Mouse (Mus musculus) embryo, embryonic 10 days (tissue): Measurements from ENCODE around the gene Rnf215.
A peak's percentile ranks its signal among the peaks of the same experiment; 100 is the strongest.
"Not testable (repeated sequence)": the region's sequence is repeated elsewhere in the genome, so short reads cannot be mapped to it uniquely, and the experiment has no call there.

Experiments
- DNase-seq: peaks from one replicate; pipeline ENCODE4 v3.0.0-alpha.2; 2015; ENCODE audit warnings: low spot score

Gene Rnf215

DNA sequence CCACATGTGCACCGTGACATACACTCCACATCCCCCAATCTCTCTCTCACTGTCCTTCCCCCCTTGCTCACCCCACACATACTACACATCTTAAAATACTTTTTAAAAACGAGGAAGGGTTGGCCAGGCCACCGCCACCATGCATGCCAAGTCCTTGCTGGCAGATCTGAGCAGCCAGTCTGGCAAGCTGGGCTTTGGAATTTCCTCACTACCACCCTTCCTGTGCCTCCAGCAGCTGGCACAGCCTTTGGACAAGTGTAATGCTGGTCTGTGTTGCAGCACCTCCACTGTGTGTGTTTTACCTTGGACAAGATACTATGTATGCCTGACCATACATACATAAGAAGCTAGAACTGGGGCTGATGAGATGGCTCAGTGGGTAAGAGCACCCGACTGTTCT lies 21.5 kb upstream of the Rnf215 start:
- no peak for DNase-seq

DNA sequence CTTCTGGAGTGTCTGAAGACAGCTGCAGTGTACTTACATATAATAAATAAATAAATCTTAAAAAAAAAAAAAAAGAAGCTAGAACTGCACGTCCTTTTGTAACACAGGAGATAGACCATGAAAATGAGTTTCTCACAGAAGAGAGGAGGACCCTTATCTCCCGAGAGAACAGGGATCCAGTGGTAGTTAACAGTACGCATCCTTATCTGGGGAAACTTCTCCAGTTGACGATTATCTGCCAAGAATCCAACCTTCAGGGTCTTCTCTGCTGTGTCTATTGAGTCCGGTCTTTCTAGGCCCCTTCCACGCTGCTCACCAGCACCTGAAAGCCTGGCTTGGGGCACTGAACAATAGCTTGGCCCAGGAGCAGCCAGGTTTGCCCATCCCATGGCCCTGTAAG lies 21.0 kb upstream of the Rnf215 start:
- no peak for DNase-seq

DNA sequence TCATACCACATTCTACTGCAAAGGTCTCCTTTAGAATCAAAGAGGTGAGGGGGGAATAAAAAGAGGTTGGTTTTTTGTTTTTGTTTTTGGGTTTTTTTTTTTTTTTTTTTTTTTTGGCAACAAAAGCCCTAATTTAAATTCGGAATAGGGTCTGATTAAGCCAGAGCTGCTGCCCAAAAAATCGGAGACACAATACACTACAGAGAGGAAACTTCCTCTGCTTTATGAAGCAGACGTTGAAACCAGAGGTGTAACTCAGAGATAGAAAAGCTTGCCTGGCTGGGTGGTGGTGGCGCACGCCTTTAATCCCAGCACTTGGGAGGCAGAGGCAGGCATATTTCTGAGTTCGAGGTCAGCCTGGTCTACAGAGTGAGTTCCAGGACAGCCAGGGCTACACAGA lies 20.5 kb upstream of the Rnf215 start:
- not testable (repeated sequence) for DNase-seq

DNA sequence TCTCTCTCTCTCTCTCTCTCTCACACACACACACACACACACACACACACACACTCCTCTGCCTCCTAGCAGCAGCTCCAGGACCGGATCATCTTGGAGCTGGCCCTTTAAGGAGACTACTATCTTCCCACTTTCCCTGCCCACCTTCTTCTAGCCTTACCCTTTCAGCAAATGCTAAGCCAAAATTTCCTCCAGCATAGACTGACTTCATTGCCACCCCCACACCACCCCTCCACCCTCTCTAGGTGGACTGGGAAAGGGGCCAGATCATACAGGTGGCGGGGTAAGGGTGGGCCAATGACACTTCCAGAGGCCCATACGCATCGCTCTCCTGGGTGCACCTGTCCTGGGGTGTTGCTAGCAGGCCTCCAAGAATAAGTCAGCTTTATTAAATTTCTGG lies 19.6 kb upstream of the Rnf215 start:
- DNase-seq, result no peak

DNA sequence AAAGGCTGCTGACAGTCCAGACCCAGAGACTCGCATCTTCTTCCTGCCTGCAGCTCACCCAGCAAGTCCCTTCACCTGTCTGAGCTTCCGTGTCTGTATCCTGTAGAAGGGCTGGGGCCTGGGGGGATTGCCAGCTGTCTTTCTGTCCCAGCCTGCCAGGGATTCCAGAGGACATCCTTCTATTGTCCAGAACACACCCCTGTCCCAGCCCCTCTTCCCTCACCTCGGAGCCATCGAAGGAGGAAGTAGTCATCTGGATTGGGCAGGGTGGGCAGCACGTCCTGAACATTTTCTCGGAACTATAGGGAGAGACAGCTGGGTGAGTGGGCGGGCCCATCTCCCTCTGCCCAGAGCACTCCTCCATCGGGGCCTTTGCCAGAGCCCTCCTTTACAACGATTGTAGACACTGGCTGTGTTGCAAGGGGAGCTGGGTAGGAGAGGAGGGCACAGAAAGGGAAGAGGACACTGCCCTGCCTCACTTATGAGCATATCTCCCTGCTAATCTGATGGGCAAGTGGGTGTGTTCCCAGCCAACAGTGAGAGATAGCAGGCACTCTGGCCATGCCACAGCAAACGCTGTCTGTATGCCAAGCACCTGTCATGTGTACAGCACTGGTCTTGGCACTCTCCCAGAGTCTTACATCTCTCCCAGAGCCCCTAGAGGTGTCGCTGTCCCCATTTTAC lies 18.4 kb upstream of the Rnf215 start:
- no peak for DNase-seq

DNA sequence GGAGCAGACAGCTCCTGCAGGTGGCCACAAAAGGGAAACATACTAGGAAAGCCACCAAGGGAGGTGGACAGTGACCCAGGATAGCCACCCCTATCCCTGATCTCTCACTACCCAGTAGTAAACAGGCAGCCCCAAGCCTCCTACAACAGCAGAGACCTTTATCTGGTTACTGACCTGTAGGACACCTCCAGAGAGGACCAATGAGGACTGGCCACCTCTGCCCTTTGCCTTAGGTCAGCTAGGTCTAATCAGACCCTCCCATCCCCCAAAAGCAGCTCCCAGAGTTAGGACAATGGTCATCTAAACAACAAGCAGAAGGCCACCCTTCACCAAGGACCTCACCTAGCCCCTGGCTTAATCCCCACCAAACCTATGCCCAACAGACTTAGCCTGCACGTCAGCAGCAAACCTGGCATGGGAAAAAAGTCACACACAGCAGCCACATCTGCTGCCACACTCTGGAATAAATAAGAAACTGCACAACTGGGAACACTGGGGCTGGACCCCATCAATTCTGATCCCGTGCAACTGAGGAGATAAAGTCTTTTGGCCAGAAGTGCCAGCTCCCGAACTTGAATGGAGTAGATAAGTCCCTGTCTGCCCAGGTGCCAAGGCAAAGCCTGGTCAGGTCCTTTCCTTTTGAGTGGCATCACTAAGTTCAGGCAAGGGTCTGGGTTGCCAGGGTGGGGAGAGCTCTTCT lies 17.5 kb upstream of the Rnf215 start:
- no peak for DNase-seq

DNA sequence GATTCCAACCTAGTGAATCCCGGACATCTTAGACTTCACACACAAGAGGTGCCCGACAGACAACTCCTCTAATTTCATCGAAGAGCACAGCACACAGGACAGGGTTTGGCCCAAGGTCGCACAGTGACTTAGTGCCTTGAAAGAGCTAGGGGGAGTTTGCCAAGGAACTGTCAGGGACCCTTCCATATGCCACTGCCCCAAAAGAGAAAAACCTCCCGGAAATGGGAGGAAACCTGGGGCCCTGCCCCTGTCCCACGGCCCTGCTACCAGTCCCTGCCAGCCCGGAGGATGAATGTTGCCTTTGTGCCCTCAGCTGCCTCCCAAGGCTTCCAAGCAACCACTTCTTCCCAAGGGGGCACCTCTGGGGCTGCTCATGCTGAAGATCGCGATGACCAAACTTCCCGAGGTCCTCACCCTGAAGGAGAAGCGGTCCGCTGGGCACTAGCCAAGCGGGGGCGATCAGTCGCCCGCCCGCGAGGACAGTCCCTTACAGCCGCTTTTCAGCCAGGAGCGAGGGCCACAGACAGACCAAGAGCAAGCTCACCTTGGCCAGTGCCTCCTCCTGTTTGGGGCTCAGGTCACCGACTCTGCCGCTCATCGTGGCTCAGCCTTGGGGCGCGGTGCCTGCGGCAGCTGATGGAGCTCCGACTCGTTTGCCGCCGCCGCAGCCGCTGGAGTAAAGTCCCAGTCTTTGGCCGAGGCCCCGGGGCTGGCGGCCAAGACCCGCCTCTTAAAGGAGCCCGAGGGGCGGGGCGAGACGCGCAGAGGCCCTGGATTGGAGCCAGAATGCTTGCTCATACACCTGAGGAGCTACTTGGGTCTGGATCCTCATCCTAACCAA lies 16.7 kb upstream of the Rnf215 start:
- peak; percentile 65 for DNase-seq

DNA sequence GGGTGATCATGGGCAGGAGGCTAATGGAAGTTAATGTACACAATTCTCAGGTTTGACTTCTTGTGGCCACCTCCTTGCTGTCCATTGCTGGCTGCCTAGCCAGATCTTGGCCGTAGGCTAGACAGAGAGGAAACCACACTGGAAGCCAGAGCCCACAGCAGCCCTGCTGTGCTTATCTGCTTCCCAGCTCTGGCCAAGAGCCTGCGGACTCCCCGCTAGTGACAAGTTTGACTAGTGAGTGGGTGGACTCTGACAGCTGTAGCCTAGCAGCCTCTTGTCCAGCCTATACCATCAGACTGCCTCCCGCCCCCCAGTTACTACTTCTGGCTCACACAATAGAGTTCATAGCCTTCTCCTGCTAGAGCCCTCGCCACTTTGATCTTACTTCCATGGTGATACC lies 15.4 kb upstream of the Rnf215 start:
- DNase-seq, result no peak

DNA sequence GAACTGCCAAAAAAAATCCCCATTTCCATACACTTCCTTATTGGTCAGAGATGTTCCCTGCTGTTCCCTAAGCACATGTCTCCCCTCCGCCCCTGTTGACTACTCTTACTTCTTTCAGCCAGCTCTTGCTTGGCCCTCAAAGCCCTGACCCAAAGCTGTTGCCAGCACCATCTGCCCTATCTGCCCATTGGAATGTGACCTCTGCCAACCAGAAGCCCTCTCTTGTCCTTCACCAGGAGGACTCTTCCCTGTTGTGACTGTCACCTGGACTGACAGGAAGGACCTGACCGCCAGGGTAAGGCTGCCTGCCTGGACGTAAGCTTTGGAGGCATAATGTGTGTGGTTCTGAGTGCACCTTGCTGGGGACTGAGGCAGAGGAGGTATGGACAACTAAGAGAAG lies 13.3 kb upstream of the Rnf215 start:
- DNase-seq, result no peak

DNA sequence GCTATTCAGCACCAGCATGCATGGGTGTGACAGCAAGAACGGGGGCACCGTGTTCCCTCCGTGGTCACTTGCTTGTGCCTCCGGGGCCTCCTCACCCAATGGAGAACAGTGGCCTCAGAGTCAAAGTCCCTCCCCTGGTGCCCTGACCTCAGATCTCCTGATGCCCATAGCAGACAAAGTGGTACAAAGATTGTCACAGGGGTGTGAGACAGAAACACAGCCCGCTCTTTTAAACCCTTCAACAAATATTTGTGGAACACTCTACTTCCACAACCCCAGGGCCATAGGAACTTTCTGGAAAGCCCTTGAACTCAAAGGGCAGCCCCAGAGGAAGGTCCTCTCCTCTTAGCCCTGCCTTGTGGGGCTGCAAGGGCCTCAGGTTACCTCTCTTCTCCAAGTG lies 12.8 kb upstream of the Rnf215 start:
- no peak for DNase-seq

DNA sequence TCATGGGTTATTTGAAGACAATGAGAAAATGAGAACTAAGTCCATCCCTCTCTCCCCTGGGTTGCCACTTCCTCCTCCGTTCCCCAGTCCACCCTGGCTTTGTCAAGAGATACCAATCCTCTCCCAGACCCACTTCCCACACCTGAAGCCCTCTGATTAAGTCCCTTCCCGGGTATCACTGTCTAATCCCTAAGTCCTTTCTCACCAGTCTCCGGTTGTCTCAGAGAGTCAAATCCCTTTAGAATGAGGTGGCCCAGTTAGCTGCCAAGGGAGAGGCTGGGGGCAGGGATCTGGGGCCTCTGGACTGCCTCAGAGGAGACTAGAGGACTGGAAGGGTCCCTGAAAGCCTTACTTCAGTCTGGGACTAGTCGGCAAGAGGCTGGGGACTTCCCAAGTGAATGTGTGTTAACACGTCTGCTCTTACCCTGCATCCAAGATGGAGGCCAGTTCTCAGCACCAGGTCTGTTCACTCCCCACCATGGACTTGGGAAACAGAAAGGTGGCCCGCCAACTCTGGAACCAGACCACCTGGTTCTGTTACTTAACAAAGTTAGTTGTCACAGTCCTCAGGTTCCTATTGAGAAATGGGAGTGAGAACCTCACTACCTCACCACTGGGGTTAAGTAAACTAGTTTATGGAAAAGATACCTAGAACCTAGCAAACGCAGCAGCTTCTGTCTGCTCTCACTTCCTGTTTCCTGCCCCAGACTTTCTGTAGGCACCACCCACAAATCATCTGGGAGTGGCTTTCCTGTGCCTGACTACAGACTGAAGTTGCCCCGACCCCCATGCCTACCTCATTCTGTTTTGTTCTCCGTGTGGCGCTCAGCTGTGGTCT lies 12.0 kb upstream of the Rnf215 start, which contains the start of gene Sec14l2:
Gene Sec14l2 (minus strand): TSS at position 674 of the 838 bp plus-strand sequence.
- DNase-seq, result no peak

DNA sequence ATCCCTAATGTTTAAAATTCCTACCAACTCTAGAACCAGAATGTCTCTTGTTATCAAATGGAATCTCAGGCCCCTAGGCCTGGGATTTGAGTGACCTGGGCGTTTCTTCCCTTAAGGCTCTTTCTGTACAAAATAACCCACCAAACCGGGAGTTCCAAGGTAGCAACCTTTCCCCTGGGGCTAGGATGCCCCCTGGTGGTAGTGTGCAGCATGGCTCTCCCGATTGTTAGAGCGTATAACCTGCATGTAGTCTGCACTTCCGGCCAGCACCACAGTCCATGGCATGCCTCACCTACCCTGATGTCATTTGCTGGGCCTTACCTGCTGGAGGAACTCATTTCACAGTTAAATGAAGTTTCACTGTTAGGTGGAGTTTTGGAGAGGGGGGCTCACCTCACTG lies 11.1 kb upstream of the Rnf215 start:
- peak; percentile 60 for DNase-seq

DNA sequence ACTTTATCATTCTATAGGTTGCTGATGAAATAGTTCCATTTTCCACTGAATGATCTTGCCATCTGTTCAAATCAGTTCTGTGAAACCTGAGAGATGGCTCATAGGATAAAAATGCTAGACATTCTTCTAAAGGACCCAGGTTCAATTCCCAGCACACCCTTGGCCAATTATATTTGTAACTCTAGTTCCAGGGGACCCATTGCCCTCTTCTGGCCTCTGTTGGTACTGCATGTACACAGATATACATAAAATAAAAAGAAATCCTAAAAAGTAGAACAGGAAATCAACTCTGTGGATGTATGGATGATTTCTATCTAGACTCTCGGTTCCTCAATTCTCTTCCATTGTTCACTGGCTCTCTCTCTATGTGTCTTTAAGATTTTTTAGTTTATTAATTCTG lies 7.9 kb upstream of the Rnf215 start:
- DNase-seq, result no peak

DNA sequence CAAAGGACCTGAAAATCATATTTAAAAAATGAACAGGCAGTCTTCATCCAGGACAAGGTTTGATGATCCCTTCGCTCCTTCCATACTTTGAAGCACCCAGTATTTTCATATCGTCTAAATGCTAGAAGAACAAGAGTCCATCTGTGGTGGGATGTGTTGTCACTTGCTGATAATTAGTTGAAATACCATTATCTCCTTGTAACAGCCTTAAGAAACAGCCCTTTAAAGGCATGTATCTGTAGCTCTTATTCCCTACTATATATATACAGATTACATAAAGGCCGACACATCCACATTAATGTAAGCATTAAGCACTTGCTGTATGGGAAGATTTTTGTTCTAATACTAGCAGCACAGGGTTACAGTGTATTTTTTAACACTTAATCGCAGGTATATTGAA lies 6.5 kb upstream of the Rnf215 start:
- not testable (repeated sequence) for DNase-seq

DNA sequence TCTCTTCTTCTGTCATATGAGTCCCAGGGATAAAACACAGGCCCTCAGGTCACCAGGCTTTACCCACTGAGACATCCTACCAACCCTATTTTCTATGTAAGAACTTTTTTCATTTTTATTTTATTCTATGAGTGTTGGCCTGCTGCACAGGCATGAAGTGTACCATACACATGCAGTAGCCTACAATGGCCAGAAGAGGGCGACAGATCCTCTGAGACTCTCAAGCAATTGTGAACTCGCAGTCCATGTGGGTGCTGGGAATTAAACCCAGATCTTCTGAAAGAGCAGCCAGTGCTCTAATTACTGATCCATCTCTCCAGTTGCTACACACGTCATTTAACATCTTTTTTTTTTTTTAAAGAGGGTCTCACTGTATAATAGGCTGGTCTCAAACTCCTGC lies 1.6 kb upstream of the Rnf215 start:
- peak; percentile 38 for DNase-seq

DNA sequence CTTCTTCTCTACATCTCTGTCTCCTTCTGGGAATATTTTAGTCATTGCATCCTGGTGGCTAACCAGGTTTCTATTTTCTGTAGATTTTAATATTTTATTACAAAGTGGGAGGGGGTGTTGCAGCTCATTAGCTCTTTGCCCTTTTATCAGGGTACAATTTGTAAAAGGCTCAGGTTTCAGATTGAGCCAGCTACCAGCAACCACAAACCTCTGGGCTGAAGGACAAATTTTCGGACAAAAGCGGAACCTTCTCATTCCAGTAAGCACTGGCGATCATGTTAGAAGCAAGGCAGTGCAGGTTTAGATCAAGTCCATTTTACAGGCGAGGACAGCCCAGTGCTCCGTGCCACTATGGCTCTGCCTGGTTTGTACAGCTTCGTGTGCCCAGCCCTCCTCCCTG lies 602 bp upstream of the Rnf215 start:
- DNase-seq, result no peak

DNA sequence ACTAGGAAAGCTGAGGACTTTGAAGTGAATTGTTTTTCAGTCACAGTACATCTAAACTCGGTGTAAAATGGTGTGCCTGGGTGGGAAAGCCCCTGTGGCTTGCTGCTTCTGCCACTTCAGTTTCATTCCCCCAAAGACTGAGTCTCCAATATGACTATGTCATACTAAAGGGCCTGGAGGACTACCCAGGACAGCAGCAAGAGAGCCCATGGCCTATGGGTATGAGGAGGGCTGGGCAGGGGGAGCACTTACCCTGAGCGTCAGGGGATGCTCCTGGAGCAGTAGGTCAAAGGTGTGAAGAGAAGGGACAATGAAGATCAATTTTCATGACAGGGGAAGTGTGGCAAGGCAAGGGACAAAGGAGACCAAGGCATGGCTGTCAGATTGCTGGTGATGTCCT lies 4.0 kb downstream of the Rnf215 start:
- no peak for DNase-seq

DNA sequence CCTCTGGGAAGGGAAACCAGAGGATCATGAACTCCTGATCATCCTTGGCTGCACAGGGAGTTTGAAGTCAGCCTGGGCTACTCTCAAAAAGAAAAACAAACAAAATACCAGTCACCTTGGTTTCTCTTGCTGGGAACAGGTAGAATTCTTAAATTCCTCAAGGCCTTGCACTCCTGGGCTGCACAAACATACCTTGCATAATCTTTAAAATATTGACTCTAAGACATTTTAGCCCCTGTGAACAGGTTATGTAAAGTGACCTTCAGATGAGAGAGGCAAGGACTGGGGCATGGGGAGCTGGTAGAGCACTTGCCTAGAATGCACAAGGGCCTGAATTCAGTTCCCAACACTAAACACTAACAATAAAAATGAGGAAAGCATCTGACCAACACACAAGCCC lies 6.5 kb downstream of the Rnf215 start:
- no peak for DNase-seq

DNA sequence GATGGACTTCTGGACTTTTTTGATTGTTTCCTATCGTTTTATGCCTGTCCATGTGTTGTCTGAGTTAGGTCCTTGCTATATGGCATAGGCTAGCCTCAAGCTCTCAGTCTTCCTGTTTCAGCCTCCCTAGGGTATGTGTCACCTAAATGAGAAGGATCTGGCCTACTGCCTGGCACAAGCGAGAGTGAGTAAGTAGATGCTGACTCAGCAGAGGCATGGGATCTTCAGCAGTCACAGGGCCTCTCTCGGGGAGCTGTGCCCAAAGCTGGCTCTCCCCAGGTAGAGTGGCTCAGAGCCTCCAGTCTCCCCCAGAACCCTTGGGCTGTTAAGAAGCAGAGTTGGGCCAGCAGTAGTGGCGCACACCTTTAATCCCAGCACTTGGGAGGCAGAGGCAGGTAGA lies 7.3 kb downstream of the Rnf215 start:
- DNase-seq, result no peak

DNA sequence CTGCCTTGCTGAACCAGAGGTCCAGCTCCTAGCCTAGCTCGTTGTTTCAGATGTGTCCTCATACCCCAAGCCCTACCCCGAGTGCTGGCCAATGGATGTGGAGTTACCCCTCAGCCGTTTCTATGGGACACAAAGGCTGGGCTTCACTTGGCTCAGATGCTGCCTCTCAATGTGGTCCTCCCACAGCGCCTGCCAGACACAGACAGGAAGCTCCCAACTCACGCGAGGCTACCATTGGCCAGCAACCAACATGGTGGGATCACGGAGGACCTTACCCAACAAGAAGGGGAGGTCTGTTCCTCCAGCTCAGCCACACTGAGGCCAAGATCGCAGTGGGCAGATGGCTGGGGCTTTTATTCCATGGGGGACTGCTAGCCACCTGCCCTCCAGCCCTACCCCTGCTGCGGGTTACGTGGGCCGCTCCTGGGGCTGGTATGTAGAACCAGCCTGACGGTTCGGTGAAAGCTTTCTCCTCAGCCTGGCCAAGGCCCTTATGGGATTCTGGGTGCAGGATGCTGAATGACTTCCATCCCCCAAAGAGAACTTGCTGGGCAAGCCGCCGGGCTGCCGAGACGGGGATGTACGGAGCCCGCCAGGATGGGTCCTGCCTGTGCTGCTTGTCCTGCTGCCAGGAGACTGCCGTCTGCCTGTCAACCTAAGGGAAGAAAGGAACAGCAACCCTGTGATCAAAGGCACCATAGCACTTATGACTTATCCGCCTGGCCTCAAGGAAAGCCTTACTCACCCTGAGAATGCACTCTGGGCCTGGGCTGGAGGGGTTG lies 8.5 kb downstream of the Rnf215 start:
- DNase-seq, result no peak

DNA sequence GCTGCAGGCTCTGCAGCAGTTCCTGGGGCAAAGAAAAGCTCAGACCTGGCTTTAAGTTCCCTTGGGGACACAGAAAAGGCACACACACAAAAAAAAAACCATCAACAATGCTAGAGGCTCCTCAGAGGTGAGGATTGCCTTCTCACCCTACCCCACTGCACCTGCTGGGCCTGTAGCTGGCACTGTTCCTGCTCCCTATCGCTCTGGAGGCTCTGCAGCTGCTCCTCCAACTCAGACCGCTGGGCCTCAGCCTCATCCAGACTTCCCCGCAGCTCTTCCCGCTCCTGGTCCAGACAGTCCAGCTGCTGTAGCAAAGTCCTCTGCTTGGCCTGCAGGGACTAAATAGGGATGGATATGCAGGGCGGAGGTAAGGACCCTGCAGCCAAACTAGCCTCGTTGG lies 11.4 kb downstream of the Rnf215 start:
- DNase-seq, result no peak
